Mouse (Mus musculus): Measurements from ENCODE around the gene Ppp1r12a.

GRCm38 (mm10) chr10:108298841-108299545 is 137.0 kb downstream of the Ppp1r12a start:
- TF ChIP-seq EP300 (IDR thresholded peaks at IDR 0.05) (no peak), CTCF (IDR thresholded peaks at IDR 0.05) (no peak)
